Mouse (Mus musculus) limb, embryonic 11.5 days (tissue): ENCODE data around the gene Itga7. TPM values are rescaled to one million over a fixed set of nuclear protein-coding genes. Genes with fewer than 3 reads are reported as not detected.
A peak's percentile ranks its signal among the peaks of the same experiment; 100 is the strongest.

ENCODE experiments used
- ATAC-seq: fragments of 200-750 bp; cut with Nextera tagmentation; 2 replicates; pipeline ENCODE4 v1.8.0; 2017; ENCODE audit warnings: low read depth; ENCODE audit not compliant: insufficient number of reproducible peaks, low FRiP score, low TSS enrichment
- DNase-seq: peaks from one replicate; pipeline ENCODE4 v3.0.0-alpha.2; 2015; ENCODE audit warnings: low spot score
- H3K27ac ChIP-seq: fragments of 300-500 bp; sonication (generic); replicated peaks from 2 replicates; pipeline ENCODE4 v1.5.1; 2014; ENCODE audit warnings: low read depth, mild to moderate bottlenecking, low read length
- H3K27me3 ChIP-seq: fragments of 300-500 bp; sonication (generic); 2 replicates; pipeline ENCODE4 v1.6.1; 2014; ENCODE audit warnings: mild to moderate bottlenecking, low read length, mixed read lengths; ENCODE audit not compliant: control insufficient read depth, insufficient read depth
- H3K36me3 ChIP-seq: fragments of 300-500 bp; sonication (generic); 2 replicates; pipeline ENCODE4 v1.6.1; 2014; ENCODE audit warnings: mild to moderate bottlenecking, low read length, moderate library complexity, mixed read lengths; ENCODE audit not compliant: control insufficient read depth, insufficient read depth
- H3K4me1 ChIP-seq: fragments of 300-500 bp; sonication (generic); 2 replicates; pipeline ENCODE4 v1.6.1; 2014; ENCODE audit warnings: low read length, mixed read lengths; ENCODE audit not compliant: control insufficient read depth, insufficient read depth
- H3K4me2 ChIP-seq: fragments of 300-500 bp; sonication (generic); 2 replicates; pipeline ENCODE4 v1.6.1; 2014; ENCODE audit warnings: low read depth, mild to moderate bottlenecking, moderate library complexity; ENCODE audit not compliant: severe bottlenecking
- H3K4me3 ChIP-seq: fragments of 300-500 bp; sonication (generic); 2 replicates; pipeline ENCODE4 v1.5.1; 2014; ENCODE audit warnings: low read depth, low read length
- H3K9ac ChIP-seq: fragments of 300-500 bp; sonication (generic); 2 replicates; pipeline ENCODE4 v1.6.1; 2014; ENCODE audit warnings: mild to moderate bottlenecking, low read length
- H3K9me3 ChIP-seq: fragments of 300-500 bp; sonication (generic); 2 replicates; pipeline ENCODE4 v1.6.1; 2016; ENCODE audit warnings: low read length; ENCODE audit not compliant: control insufficient read depth
- WGBS: fragments of 180-500 bp; shearing (Covaris S2); extraction: QIAGEN DNeasy Blood & Tissue Kit; methylation state at CpG from one replicate; pipeline ENCODE4 v1.1.7; 2014; 5-methylcytosine and 5-hydroxymethylcytosine counted together
- polyA plus RNA-seq: library from polyadenylated mRNA; unstranded; fragments of >200 nt; fragmentation: Nextera tagmentation; extraction: Ambion mirVana; gene quantifications from 2 replicates; pipeline ENCODE4 v1.2.1, GENCODE M21; 2014

Itga7 gene
- polyA plus RNA-seq, 1 experiment from 2014 or later, result 0.12 TPM

- peaks cover 21% of the 10 kb centered on the region for H3K4me1 ChIP-seq
- H3K4me3 ChIP-seq, result peak overlapping the region; percentile 83
- no peak for DNase-seq
- peak overlapping the region; percentile 74; the same call in 1 of the 2 replicates for H3K9ac ChIP-seq
- no peaks in the 10 kb centered on the region for H3K9me3 ChIP-seq
- 0 out of 2 replicates have a peak, but pooled peaks cover 3% of the 10 kb centered on the region for H3K36me3 ChIP-seq
- peak; percentile 6; the same call in 1 of the 2 replicates for ATAC-seq
- H3K27me3 ChIP-seq, result no peaks in the 10 kb centered on the region
- H3K27ac ChIP-seq, result no peak overlapping the region
- 74% methylated on average over 16 of the region's 16 CpGs for WGBS
- H3K4me2 ChIP-seq, result peak overlapping the region; percentile 72
Observed at GRCm38 (mm10) chr10:128921883-128922821, 11.5 kb upstream of the Itga7 start.

DNA sequence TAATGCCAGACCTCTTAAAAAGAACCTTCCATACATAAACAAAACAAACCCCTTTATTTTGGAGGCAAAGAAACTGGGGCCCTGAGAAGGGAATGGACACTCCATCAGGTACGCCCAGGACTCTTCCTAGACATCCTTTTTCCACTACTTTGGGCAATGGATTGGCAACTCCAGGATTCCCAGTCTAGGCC is 10.9 kb upstream of the Itga7 start, which contains the start of gene Rdh5:
Gene Rdh5 (minus strand): TSS at position 67 of the 191 bp plus-strand sequence.
- DNase-seq, result no peak

DNA sequence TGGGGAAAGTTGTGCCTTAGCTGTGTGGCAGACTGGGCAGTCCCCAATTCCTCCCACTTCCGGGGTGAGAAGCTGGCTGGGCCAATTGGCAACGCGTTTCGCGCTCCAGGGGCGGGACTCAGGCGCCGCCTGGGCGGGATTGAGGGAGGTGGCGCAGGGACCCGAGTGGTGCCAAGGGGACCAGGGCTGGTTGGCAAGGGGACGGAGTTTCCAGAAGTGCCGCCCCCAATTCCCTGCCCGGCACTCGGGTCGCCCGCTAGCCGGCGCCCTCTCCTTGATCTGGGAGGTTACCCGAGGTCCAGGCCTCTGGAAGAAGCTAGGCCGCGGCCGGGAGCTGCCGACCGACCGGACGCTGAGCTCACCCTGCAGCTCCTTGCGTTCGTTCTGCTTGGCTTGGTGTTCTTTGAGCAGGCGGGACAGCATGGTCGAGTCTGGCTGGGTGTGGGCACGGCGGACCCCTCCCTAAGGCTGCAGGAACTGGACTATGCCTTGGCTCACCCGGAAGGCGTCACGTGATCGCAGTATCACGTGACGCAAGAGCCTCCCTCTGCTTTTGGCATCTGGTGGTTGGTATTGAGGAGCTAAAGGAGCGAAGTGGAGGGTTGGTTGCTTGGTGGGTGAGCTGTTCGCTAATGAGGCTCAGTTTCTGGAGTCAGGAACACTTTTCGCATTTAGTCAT is 10.5 kb upstream of the Itga7 start:
- DNase-seq, result peak; percentile 92
- Histone ChIP-seq H3K4me1 (peaks cover 21% of the 10 kb centered on the region), H3K36me3 (no peaks in the 10 kb centered on the region), H3K4me3 (peak overlapping the region; percentile 83), H3K4me2 (peak overlapping the region; percentile 72), H3K27me3 (no peaks in the 10 kb centered on the region; the same call in 1 of the 2 replicates), H3K9me3 (no peaks in the 10 kb centered on the region), H3K9ac (peak overlapping the region; percentile 74), H3K27ac (peak overlapping the region; percentile 70; the same call in 1 of the 2 replicates)
- ATAC-seq, result peak; percentile 83
- WGBS, result under 1% methylated on average over 42 of the region's 42 CpGs

More for the DNA sequence above, 10.9 kb upstream of the Itga7 start, which contains the start of gene Rdh5:
- Histone ChIP-seq H3K4me3 (peak within 1 kb of the TSS; percentile 83), H3K27me3 (no peaks in the 10 kb centered on the region), H3K9me3 (no peaks in the 10 kb centered on the region), H3K4me1 (peaks cover 21% of the 10 kb centered on the region), H3K27ac (peak within 1 kb of the TSS; percentile 70; the same call in 1 of the 2 replicates), H3K36me3 (no peaks in the 10 kb centered on the region), H3K4me2 (peak within 1 kb of the TSS; percentile 72), H3K9ac (peak within 1 kb of the TSS; percentile 74)
- 11% methylated on average over 1 of the region's 1 CpGs for WGBS
- no peak for ATAC-seq

DNA sequence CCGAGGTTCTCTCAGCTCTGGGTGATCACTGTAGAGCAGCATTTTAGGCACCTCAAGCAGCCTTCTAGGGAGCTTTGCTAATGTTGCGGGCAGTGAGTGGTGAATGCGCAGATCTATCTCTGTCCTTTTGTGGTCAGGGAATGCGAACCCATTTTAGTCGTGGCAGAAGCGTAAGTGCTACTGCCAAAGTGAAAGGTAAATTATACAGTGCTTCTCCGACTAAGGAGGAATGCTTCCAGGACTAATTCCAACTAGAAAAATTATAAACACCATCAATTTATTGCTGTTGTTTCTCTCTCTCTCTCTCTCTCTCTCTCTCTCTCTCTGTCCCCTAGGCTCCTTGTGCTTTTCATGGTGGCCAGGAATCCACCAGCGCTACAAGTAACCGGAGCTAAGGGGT is 9.7 kb upstream of the Itga7 start, which contains the start of gene Bloc1s1:
Gene Bloc1s1 (minus strand): TSS at position 101 of the 400 bp plus-strand sequence.
- Histone ChIP-seq H3K9ac (peak within 1 kb of the TSS; percentile 74), H3K9me3 (no peaks in the 10 kb centered on the region), H3K27me3 (peaks cover 3% of the 10 kb centered on the region; the same call in 1 of the 2 replicates), H3K4me3 (peak within 1 kb of the TSS; percentile 83), H3K27ac (peak within 1 kb of the TSS; percentile 70; the same call in 1 of the 2 replicates), H3K36me3 (no peaks in the 10 kb centered on the region), H3K4me1 (peaks cover 21% of the 10 kb centered on the region), H3K4me2 (peak within 1 kb of the TSS; percentile 72)
- no peak for DNase-seq
- ATAC-seq, result no peak
- WGBS, result 67% methylated on average over 9 of the region's 9 CpGs

DNA sequence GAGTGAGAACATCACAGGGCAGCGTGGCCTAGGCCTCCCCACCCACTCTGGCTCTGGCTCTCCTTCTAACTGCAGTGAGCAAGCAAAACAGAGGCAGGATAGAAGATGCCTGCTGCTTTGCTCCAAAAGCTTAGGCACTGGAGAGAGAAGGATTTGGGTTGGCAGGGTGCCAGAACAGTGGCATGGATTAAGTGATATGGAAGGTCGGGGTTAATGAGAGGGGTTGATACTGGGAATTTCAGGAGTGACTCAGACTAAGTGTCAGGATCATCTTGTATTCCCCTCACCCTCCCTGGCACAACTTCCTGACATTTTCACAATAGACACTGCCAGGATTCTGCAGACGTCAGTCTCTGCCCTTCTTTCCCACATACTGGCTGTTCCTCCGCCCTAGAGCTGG is 5.3 kb upstream of the Itga7 start:
- Histone ChIP-seq H3K9me3 (no peaks in the 10 kb centered on the region), H3K36me3 (no peaks in the 10 kb centered on the region), H3K4me2 (no peak overlapping the region), H3K4me1 (peaks cover 6% of the 10 kb centered on the region; the same call in 1 of the 2 replicates), H3K27me3 (peaks cover 22% of the 10 kb centered on the region), H3K27ac (no peak overlapping the region), H3K9ac (no peak overlapping the region), H3K4me3 (no peak overlapping the region)
- no peak for ATAC-seq
- no peak for DNase-seq
- WGBS, result 42% methylated on average over 4 of the region's 4 CpGs

DNA sequence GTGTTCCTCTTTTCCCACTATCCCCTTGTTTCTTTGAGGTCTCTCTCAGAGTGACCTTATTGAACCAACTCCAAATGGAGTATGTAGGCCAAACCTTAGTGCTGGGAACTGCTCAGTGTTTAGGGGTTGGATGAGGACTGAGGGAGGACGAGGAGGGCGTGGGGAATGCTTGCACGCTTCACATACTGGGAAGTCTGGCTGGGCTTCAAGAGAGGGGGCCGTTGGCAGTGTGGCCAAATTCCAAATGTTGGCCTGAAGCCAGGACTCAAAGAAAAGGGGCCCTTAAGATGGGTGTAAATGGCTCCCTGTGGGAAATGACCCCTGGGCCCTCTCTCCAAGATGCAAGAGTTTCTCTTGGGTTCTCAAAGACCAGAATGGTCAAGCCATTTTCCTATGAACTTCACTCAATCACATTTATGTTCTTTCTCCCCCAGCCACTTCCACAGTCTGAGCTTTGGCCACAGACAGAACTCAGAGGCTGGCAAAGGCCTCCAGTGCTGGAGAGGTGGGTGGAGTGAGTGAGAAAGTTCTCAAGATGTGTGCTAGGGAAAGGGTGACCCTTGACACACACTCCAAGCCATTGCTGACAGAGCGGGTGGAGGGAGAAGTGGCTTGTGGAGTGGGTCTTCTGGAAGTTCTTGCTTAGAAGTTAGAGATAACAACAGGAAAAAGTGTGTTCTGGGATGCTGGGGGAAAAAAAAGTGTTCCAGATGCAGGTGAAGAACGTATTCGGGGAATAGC is 3.8 kb upstream of the Itga7 start:
- H3K27ac ChIP-seq, result no peak overlapping the region
- H3K9me3 ChIP-seq, result no peaks in the 10 kb centered on the region
- no peak overlapping the region for H3K9ac ChIP-seq
- no peak overlapping the region for H3K4me2 ChIP-seq
- 70% methylated on average over 7 of the region's 7 CpGs for WGBS
- peaks cover 36% of the 10 kb centered on the region for H3K27me3 ChIP-seq
- H3K4me3 ChIP-seq, result no peak overlapping the region
- peaks cover 4% of the 10 kb centered on the region; the same call in 1 of the 2 replicates for H3K4me1 ChIP-seq
- ATAC-seq (no peak), DNase-seq (no peak)
- no peaks in the 10 kb centered on the region for H3K36me3 ChIP-seq

GRCm38 (mm10) chr10:128931441-128931840 is 2.2 kb upstream of the Itga7 start:
- Histone ChIP-seq H3K4me3 (no peak overlapping the region), H3K27me3 (peaks cover 50% of the 10 kb centered on the region), H3K27ac (no peak overlapping the region), H3K36me3 (no peaks in the 10 kb centered on the region), H3K9me3 (no peaks in the 10 kb centered on the region), H3K9ac (no peak overlapping the region), H3K4me1 (peaks cover 4% of the 10 kb centered on the region; the same call in 1 of the 2 replicates), H3K4me2 (no peak overlapping the region)
- 68% methylated on average over 2 of the region's 2 CpGs for WGBS
- ATAC-seq (no peak), DNase-seq (no peak)
